Mouse (Mus musculus) CD4-positive, CD25-positive, alpha-beta regulatory T cell, adult 2 months (primary cell): ENCODE measurements around the gene Mdm2.

Source experiments
- DNase-seq: peaks from one replicate; pipeline ENCODE4 v3.0.0-alpha.2; 2012; ENCODE audit warnings: low read depth, low spot score

Mdm2 gene

GRCm38 (mm10) chr10:117658522-117659429 is 51.8 kb downstream of the Mdm2 start:
- no peak for DNase-seq

- DNase-seq, result no peak
Measured at GRCm38 (mm10) chr10:117657659-117658306, 52.8 kb downstream of the Mdm2 start.

GRCm38 (mm10) chr10:117656985-117657658 is 53.4 kb downstream of the Mdm2 start:
- no peak for DNase-seq

GRCm38 (mm10) chr10:117656662-117656962 is 53.9 kb downstream of the Mdm2 start:
- no peak for DNase-seq

DNA sequence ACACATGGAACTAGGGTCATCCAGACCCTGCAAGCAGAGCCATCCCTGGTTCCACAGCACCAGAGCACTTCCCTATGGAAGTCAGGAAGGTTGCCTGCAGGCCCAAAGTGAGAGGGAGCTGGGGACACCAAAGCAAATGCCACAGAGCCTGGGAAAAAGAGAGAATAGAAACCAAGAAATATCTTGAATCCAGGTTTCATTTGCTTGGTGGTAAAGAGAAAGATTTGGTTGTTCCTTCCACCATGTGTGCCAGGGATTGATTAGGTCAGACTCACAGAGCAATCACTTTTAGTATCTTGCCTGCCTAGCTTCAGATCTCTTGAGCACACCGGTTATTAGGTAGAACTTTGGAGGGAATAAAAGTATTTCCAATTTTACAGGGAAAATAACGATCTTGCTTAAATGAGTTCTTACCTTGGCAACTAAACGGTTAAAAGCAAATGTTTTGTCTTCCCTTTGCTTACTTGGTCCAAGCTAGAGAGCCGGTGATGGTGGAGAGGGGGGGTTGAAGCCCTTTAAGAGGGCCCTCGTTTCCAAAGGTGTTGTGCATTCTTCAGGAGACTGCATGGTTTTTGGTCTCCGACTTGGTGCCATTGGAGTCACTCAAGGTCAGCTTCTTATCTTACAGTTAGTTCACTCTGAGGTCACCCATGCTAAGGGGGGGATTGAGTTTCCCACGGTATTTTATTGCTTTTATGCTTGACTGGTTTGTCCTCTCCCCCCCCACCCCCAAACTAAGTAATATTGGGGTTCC is 54.5 kb downstream of the Mdm2 start:
- no peak for DNase-seq

DNA sequence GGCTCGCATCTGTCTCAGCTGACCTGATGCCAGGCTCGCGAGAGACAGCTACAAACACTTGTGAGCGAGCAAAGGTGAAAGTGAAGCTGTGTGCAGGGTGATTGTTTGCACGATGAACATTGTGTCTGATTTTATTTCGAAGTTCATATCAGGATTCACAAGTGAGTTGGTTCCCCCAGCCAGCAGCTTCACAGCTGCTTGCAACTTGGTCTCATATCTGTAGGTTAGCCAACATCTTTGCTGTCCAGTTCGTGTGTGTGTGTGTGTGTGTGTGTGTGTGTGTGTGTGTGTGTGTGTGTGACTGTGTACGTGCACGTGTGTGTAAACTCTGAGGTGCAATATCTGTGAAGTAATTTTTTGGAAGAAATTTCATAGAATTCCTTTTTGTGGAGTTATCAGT is 55.1 kb downstream of the Mdm2 start:
- no peak for DNase-seq

GRCm38 (mm10) chr10:117654576-117655123 is 55.9 kb downstream of the Mdm2 start:
- DNase-seq, result no peak

DNA sequence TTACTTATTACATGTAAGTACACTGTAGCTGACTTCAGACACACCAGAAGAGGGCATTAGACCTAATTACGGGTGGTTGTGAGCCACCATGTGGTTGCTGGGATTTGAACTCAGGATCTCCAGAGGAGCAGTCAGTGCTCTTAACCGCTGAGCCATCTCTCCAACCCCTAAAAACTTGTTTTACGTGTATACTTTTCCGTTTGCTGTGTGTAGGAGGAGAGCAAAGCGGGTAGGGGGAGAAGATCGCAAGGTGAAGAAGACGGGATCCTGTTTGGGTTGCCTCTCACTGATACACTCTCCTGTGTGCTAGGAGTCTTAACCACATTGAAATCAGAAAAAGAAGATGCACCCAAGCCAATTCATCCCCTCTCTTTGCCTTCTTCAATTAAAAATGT is 56.8 kb downstream of the Mdm2 start:
- DNase-seq, result no peak

DNA sequence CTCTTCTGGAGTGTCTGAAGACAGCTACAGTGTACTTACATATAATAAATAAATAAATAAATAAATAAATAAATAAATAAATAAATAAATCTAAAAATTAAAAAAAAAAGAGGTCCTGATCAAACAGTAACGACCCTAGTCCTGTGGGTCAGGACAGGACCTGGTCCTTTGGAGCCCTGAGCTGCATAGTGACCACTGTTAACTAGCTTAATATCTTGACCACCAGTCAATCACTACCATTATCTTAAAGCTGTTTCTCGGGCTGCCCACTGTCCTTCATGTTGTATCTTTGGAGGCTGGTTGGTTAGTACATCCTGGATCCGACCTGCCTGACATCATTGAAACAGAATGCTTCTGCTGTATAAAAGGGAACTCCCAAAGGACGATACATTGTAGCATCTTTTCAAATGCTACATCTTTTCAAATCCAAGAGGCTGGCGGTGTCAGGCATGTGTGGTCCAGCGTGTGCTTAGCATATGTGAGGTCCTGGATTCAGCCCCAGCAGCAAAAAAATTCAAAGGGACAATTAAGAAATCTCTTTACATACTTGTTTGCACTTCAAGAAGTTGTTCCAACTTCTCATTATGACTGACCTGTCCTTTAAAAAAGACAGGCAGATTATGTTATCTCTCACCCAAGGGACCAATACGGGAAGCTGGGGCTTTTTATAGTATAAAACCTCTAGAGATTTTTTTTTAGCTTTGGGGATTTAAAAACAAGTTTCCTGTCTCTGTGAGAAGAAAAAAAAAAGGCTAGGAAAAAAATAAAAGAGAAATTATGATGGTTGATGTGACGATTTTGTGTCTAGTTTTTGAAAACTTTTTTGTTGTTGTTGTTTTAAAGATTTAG is 57.4 kb downstream of the Mdm2 start:
- no peak for DNase-seq

DNA sequence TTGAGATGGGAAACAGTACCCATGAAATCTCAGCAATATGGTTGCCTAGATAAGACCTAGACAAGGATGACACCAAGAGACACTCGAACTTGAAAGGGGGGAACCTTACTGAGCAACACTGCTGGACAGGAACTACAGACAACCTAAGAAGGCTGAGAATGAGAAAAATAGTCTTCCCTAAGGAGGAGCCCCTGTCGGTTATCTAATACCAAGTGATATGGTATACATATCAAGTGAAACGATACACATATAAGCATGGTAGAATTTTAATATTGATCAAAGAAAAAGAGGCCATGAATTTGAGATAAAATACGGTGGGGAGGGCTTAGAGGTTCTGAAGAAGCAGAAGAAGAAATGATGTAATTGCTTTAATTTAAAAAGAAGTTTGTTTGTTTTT is 58.2 kb downstream of the Mdm2 start:
- no peak for DNase-seq

DNA sequence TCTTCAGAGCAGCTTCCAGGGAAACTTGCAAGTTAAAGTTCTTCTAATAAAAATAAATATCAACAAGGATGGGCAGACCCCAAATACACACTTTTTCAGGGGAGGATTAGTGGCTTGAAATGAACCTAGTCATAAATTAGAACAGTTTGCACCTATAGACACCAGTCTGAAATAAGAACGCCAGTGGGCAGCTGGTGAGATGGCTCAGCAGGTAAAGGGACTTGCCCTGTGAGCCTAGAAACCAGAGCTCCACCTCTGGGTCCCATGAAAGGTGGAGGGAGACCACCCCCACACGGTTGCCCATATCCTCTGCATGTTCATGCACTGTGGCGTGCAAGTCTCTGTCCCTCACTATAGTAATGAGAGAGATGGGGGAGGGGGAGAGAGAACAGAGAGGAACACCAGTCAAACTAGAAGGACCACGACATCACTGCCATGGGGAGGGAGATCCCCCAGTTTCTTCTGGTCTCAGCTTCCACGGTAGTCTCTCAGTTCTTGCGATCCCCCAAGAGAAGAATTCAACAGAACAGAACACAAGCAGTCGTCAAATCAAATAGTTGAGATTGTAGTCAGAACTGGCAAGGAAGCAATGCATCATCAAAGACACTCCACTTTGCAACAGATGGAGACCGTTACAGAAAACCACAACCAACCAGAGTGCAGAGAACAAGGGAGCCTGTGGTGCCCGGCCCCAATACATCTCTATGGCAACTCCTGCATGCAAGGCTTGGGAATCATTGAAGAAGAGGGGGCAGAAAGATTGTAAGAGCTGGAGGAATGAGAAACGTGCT is 58.8 kb downstream of the Mdm2 start:
- peak; percentile 29 for DNase-seq

DNA sequence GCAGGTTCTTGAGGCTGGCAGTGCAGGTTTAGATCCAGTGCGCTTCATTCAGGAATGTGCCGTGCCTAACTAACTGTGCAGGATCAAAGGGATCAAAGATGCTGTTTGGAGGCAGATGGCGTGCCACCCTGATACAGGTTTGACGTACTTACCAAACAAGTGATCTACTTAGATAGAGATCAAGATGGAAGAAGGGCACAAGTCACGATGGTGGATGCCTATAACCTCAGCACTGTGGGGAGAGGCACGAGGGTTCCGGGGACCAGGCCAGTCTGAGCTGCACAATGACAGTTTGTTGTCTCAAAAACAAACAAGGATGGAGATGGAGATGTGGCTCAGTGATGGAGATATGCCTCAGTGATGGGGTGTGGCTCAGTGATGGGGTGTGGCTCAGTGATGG is 59.8 kb downstream of the Mdm2 start:
- no peak for DNase-seq

- DNase-seq, result no peak
Measured at GRCm38 (mm10) chr10:117650042-117650655, 60.4 kb downstream of the Mdm2 start.

GRCm38 (mm10) chr10:117649292-117650041 is 61.1 kb downstream of the Mdm2 start:
- no peak for DNase-seq

DNA sequence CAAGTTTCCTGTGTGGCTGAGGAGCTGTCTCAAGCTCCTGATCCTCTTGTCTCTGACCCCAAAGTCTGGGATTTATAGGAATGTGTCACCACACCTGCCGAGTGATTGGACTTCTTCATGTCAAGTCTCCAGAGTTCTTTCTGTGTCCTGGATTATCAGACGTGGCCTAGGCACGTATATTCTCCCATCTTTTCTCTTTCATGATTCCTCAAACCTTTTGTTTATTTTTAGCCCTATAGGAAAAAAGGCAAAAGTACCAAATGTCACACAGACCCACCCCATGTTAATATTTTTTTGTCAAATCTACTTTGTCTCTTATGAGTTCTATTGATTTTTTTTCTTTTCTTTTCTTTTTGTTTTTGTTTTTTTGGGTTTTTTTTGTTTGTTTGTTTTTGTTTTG is 61.9 kb downstream of the Mdm2 start:
- DNase-seq, result no peak

- no peak for DNase-seq
Measured at GRCm38 (mm10) chr10:117647964-117648472, 62.5 kb downstream of the Mdm2 start.

DNA sequence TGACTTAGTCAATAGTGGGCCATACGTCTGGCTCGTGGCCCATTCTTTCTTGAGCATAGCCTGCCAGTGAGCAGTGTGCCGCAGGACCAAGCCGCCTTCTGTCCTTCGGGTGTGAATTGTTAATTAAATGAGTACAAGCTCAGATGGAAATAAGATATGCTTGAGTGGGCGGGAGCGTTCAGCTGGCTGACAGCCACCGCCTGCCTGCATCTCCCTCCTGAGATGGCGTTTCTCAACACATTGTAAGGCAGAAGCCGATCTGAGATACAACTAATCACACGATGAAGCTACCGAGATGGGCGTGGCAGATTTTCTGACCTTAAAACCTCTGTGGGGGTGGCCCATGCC is 63.4 kb downstream of the Mdm2 start:
- peak; percentile 46 for DNase-seq

GRCm38 (mm10) chr10:117646482-117647157 is 63.9 kb downstream of the Mdm2 start:
- DNase-seq, result no peak
